Mouse (Mus musculus) testis, adult 2 months (tissue): ENCODE measurements around the gene Samd11.

Experiments
- CTCF ChIP-seq: fragments of 200-500 bp; IDR thresholded peaks from 2 replicates; pipeline ENCODE4 v1.5.1; 2012; ENCODE audit warnings: low read depth, mild to moderate bottlenecking, inconsistent platforms, low read length, moderate library complexity; ENCODE audit not compliant: control insufficient read depth, insufficient read depth, insufficient replicate concordance
- POLR2A ChIP-seq: fragments of 200-500 bp; IDR thresholded peaks from 2 replicates; pipeline ENCODE4 v1.6.1; 2012; ENCODE audit warnings: low read depth, mild to moderate bottlenecking, inconsistent platforms, low read length, moderate library complexity; ENCODE audit not compliant: control insufficient read depth

DNA sequence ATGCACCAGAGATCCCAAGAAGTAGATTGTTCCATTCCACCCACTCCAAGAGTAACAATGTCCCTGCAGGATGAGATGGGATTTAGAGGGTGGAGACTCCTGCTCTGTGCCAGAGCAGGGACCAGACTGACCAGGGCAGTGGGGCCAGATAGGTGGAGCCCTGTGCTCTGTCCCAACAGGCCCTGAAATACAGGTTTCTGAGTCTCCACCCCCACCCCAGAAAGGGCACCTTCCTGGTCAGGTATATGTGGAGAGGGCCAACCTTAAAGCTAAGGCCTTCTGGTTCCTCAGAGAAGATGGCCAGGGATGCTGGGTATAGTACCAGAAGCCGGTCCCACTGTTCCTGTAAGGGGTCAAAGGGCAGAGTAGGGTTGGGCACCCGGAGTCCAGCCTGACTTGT, 31.2 kb downstream of the Samd11 start:
- TF ChIP-seq CTCF (no peak), POLR2A (no peak)
